Mouse (Mus musculus) ovary, postnatal 14 days (tissue): ENCODE results near the gene Ccdc54.

Source experiments
- DNase-seq: peaks from one replicate; pipeline ENCODE4 v3.0.0; 2022; ENCODE audit warnings: low spot score

Ccdc54 gene

DNA sequence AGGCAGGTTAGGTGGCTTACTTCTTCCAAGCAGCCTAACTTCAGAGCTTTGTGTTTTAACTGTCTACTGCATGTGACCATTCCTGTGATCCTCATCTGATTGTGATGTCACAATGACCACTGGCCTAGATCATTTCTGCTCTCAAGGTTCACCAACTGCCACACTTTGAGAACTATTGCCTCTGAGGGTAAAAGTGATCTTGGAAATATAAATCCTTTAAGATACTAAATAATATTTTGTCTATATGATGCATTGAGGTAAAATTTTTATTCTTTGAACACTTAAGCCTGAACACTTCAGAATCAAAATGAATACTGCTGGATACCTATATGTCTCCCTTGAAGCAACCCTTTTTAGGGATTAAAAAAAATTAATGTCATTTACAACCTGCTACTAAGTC lies at the start of gene Ccdc54:
Gene Ccdc54, minus strand, starts transcription at position 101 of the 400 bp plus-strand sequence.
- no peak for DNase-seq

DNA sequence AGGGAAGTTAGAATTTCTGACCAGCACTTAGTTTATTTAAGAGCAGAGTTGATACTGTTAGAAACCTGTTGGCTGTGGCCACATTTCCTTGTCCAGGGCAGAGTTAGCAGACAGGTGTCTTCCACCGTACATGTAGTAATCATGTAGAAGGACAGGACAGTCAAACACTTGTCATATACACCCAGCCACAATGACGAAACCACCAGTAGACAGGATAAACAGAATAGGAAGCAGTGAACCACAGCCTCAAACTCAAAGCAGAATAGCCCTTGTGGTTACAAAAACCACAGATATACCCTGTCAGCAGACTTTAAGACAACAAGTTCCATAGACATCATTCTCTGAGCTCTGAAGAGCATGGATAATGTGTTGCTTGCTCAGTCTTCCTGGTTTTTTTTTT lies 41.6 kb upstream of the Ccdc54 start:
- no peak for DNase-seq

DNA sequence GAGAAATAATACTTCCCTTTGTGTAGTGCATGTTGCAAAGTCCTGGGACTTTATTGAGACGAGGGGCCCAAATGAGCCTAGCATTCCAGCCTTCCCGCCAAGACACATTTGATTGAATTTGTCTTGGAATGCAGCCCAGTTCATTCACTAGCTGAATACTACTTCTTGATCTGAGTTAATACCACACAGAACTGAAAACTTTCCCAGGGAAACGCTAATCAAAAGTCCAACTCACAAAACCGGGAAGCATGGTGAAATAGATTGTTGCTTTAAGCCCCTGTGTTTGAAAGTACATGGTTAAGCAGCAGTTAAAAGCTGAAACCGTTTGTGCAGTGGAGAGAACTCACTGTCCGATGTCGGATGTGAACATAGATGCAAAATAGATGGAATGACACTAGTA lies 24.6 kb upstream of the Ccdc54 start:
- no peak for DNase-seq

DNA sequence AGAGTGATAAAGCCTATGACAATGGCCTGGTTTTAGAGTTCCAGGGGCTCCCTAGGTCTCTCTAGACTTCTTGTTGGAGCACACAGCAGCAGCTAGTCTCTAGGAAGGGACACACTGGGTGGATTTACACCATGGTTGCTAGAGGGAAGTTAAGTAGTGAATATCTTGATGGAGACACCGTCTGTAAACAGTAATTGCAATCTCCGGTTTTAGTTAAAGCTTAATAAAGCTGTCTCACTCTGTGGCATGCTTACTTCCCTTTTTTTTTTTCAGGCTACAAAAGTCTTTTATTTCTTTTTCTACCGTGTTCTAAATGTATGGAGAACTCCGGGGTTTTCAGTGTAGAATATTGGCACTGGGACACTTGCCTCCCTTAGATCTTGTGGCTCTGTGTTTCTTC lies 22.0 kb upstream of the Ccdc54 start:
- no peak for DNase-seq

DNA sequence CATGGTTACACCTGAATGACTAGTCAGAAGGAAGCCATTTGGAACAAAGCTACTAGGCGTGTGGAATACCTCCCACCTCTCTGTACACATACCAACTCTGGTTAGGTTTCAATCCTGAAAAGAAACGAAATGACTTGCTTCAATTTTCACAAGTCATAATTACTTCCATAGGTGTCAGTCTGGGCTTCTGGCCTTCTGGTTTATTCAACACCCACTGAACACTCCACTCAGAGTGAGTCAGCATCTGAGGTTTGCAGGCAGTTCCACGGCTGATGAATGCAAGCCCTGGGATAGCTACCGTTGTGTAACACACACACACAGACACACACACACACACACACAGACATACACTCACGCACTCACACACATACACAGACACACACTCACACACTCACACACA lies 19.6 kb upstream of the Ccdc54 start:
- DNase-seq = no peak

DNA sequence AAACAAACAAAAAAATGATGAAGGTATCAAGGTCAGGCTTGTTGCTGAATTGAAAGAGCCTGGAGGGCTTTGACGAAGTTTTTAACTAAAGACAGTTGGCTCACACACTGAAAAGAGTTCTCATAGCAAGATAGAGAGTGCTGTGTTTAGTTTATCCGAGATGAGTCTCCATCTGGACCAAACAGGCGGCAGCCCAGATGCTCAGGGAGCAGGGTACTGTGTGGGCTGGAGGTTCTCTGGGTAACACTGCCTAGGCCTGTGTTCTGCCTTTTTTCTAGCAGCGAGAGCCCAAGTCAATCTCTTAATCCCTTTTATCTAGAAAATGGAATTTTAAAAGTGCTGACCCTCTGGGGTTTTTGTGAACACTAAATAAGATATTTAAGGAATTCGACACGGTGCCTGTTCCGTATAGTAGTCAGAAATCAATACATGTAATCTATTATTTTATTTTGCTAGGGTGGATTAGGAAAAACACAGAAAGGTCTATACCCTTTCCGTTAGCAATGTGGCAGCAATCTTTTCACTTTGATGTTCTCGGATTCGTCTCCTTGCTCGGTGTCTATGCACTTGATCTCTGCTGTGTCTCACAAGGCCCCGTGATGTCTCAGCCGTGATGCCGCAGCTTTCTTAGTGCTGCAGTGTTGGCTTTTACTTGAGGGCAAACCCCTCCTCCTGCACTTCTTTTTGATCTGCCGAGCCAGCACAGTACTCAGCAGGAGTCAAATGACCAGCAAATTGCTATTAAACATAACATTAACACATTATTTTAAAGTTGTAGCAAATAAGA lies 17.0 kb upstream of the Ccdc54 start:
- no peak for DNase-seq

DNA sequence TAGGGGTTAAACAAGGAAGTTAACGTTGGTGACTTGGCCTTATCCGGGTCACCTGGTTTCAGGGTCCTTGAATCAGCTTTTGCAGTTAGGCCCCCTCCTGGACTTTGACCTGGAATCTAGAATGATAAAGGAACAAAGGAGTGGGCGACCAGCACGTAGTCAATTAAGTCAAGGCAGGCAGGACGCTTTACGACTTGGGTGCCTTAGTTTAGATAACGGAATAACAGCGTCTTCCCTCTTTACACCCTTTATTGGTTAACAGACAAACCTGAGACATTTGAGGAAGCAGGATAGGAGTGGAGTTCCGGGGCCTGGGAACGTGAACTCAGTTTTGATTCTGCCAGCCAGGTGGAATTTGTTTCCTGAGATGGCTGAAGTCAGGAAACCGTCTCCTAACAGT lies 13.9 kb upstream of the Ccdc54 start:
- no peak for DNase-seq

DNA sequence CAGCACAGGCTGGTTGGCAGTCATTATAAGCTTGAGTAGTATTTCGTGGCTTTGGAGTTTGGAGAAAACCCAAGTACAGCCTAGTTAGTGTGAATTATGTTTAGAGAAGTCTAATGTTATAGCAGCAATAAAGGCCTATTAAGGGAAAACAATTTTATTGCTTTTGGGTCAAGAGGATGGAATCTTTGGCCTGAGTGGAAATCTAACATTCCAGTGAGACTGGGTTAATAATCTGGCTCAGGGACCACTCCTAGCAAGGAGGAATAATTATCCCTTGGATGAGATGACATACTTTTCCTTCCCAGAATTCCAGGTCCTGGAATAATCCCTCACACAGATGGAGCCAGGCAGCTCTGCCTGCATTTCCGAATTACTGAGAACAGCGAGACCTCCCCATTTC lies 11.0 kb upstream of the Ccdc54 start:
- no peak for DNase-seq

DNA sequence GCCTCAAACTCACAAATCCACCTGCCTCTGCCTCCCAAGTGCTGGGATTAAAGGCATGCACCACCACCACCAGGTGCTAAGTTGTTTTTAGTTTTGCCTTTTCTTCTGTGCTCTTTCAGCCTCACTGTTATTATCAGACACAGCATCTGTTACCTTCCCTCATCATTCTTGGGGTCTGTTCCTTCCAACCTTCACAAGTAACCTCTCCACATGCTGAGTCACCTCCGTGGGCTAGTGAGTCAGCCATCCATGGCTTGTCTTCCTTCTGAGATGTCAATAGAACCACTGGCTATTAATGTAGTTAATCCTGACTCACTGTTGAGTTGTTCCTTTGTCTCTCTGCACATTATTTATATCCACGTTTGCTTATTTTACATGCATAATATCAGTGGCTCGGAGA lies 9.7 kb upstream of the Ccdc54 start:
- no peak for DNase-seq

DNA sequence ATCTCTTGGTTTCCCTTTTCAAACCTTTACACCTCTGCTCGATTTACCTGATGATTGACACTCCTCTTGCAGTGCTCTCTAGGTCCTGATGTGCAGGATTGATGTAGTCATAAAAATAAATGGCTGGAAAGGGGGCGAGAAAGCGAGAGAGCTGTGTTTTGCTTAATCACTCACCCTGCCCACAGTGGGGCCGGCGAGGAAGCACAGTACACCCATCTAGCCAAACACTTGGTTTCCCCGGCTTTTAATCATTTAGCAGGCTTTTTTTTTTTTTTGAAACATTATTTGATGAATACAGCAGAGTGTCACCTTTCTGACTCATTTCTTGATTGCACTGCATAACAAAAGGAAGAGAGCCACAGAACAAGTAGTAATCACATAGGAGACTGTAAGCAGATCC lies 5.7 kb upstream of the Ccdc54 start:
- no peak for DNase-seq

DNA sequence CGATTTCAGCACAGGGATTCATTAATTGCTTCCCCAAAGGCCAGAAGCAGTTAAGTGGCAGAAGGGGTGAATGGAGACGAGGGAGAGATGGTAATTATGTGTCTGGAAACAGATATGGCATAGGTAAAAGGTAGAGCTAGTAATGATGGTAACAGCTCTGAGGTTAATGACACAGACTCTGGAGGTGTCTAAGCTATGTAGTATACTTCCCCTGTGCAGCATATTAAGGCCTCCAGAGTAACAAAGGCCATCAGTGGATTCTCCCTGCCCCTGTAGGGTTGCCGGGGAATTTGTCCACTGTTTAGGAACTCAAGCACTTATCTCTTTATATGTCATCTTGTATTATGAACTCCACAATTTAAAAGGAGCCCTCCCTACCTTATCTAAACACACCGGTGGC lies 5.2 kb upstream of the Ccdc54 start:
- DNase-seq = no peak

DNA sequence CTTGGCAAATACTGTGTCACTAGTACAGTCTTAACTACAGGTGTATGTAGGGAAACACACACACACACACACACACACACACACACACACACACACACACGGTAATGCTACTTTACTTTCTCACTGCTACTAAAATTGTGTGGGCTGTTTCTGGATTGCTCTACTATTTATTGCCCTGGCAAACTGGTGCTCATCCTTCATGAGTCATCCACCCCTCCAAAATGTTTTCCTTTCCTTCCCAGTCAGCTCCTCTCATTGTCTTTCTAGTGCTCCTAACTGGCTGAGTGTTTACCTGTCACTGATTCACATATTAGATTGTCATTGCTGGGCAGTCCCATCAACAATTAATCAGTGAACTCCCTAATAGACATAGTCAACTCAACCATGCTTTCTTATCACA lies 3.9 kb upstream of the Ccdc54 start:
- no peak for DNase-seq

DNA sequence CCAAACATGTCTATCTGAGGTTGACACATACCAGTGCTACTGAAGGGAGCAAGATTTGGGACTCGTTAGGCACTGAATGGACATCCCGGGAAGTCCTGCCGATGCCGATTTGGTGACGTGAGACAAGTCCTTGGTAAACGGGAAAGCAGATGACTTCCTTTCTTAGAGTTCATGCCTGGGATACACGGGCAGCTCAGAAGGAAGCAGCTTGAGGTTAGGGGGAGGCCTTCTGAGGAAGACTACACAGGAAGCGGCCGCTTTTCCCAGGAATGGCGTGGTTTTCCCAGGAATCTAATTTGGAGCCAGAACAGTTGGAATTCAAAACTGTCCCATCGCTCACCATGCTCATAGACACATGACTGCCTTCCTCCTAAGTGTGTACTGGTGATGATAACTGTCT lies 2.4 kb upstream of the Ccdc54 start:
- no peak for DNase-seq

DNA sequence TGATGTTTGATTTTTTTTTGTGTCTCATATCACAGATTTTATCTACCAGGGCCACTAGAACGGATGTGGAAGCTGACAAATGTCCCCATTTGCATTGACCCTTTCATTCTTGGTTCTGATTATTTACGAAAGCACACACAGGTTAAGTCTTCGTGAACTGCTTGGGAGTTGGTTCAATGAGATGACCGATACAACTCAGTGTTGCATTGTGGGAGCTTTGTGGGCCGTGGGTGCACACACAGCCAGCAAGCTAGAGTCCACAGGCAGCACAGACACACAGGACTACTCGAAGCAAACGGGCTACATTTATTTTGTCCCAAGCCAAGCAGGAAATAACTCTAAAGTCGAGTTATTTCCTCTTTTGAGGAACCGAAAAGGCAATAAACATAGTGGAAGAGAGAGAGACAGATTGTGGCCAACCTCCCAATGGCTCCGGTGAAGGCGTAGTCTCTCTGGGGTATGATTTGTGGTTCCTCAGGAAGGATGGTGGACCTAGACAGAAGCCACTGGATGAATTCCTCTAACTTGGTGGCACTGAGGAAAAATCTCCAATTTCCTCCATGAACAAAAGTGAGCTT lies 1.3 kb downstream of the Ccdc54 start:
- DNase-seq = no peak

DNA sequence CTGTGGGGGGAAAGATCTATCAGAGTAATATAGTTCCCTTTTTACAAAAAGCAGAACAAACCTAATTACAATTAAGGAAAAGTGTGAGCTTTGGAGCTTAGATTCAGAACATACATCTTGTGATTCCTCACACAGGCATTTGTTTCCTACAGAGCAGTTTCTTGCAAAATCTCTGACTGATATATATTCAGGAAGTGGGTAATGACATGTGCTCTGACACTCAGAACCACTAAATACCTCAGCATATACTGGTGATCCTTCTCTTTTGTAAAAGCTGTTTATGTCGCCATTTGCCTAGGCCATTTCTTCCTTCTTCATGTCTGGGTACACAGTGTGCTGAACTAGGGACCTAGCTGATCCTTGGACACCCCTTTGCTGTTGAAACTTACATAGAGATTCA lies 2.8 kb downstream of the Ccdc54 start:
- DNase-seq = no peak

DNA sequence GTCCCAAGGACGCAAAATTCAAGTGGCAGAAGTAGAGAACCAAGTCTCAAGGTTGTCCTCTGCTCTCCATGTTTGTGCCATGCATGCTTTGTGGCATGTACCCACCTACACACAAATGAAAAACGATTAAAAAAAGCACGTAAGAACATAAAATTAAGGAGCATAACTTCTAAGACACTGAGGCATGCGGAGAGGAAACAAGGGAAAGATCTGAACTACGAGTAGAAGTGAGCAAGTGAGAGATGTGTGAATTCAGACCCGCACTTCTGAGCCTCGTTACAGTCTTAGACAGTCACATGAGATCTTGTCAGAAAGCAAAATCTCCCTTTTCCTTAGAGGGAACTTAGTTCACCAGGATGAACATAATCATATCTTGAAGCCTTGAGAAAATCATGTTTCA lies 3.8 kb downstream of the Ccdc54 start:
- DNase-seq = no peak

DNA sequence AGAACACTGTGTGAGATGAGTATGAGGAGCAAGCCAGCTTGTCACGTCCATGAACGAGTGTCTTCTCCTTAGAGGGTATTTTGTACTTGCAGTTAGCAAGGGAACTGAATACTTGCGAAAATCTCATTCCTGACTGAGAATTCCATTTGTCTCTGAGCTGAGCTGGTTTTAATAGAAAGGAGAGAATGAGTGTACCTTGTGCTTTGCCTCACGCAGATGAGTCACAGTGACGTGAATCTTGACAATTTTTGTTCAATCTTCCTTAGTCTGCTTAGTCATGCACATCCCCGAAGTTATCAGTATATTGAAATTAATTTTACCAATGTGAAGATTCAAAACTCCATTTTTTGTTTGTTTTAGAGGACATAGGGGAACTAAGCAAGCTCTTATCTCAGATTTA lies 12.6 kb downstream of the Ccdc54 start:
- DNase-seq = no peak

DNA sequence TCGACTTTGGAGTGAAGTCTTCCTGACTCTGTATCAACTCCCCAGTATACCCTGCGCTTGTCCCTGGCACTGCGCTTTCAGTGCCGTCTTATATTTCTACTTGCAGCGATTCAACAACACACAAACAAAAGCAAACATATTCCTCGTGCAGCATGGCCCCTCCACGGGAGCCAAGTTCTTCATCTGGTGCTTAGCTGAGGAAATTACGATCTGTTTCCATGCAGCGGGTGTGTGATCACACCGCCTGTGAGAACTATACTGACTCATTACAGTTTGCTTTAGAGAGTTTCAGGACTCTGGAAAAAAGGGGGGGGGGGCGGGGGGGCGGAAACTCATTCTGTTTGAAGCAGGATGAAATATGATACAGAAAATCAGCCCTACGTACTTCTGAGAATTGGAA lies 18.4 kb downstream of the Ccdc54 start:
- no peak for DNase-seq

DNA sequence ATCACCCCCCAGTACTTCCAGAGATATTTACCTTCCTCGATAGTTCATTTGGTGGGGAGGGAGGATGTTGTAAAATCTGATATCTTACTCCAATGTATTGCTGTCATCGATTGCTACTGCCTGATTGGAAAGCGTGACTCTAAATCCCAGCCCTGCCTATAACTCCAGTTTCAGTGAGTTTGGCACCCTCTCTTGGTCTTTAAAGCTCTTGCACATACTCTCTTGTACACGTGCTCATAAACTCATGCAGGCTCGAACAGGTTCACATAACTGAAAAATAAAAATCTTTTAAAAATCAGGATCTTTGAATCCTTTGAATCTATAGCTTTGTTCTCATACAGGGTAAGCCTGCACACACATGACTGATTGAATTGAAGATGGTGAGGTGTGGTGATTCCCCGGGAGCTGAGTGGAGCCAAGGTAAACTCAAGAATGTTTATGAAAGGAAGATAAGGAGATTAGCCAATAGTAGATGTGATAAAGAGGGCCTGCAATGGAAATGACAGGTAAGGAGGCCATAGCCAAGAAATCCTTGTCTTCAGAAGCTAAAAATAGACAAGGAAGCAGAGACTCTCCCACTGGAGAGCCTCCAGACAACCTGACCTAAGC lies 31.7 kb downstream of the Ccdc54 start:
- DNase-seq = no peak

DNA sequence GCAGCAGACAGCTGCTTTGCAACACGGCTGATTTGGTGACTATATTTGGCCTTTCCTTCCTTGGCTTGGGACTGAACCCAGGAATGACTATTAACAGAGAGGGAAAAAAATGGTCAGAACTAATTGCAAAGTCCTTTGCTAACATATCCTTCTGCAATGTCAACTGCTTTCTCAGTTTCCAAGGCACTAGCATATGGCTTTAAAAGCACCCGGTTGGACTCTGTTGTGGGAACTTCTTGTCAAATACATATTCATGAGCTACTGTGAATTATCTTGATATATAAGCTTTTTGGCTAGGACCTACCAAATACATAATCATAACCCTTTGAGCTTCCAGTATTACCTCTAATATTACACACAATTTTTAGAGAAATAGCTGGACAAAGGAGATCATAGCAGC lies 37.1 kb downstream of the Ccdc54 start:
- no peak for DNase-seq

DNA sequence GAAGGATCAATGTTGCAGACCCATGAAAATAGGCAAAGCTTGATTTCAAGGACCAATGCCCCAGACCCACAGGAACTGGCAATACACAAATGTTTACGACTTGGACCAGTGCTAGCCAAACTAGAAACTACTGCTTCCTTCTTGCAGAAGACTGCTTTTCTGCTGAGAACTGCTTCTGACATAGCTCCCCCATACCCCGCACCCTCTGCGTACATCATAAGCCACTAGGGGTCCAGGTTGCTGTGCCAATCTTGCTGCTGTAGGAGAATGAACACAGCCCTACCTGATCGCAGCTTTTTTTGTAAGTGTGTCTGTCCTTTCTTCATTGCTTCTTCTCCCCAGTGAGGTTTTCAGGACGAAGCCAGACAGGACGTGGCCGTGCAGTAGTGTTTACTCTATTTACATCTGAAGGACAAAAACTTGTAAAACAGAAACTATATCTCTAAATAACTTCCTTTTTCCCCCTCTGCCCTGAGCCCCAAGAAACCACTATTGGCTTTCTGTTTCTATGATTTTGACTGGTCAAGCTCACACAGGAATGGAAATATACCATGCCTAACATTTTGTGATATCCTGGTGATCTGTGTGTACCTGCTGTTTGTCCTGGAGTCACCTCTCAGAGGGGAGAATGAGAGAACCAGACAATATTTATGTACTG lies 39.0 kb downstream of the Ccdc54 start:
- no peak for DNase-seq

DNA sequence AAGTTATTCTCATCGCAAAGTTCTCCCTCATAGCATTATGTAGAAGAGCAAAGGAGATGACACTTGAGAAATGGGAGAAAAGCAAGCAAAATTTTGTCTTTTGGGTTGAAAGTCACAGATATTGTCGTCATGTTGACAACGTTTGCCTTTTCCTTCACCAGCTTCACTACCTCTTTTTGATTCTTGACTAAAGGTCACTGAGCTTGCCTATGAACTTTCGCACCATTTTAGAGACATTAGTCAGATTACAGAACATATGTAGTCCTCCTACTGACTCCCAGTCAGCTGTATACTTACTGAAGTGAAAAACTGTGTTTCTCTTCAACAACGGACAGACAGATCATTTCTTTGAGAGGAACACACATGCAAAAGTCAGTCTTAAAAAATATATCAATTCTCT lies 40.0 kb downstream of the Ccdc54 start:
- DNase-seq = no peak
